Mouse (Mus musculus) kidney, postnatal 14 days (tissue): Measurements from ENCODE around the gene 1700023F06Rik.

Source experiments
- DNase-seq: peaks from one replicate; pipeline ENCODE4 v3.0.0; 2022; ENCODE audit warnings: mixed read lengths

Gene 1700023F06Rik

DNA sequence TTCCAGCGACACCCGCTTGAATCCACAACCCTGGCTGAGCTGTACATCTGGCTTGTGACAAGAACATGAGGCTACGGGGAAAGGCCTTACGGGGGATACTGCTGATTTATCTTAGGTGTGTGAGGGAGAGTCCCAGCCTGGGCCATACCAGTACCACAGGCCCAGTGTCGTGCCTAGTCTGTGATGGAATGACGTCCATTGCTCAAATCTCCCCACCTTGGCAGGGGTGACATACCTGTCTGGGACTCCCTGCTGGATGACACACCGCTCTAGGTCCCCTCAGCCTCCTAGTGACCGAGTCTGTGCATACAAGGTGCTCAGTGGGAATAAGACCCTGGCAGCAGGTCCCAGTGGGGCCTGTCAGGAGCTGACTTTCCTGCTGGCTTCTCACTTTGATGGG is 29.6 kb downstream of the 1700023F06Rik start:
- no peak for DNase-seq

- DNase-seq, result no peak
These were observed 30.4 kb downstream of the 1700023F06Rik start for GRCm38 (mm10) chr11:103177815-103178485.

- no peak for DNase-seq
These were observed 31.1 kb downstream of the 1700023F06Rik start for GRCm38 (mm10) chr11:103177216-103177615.

DNA sequence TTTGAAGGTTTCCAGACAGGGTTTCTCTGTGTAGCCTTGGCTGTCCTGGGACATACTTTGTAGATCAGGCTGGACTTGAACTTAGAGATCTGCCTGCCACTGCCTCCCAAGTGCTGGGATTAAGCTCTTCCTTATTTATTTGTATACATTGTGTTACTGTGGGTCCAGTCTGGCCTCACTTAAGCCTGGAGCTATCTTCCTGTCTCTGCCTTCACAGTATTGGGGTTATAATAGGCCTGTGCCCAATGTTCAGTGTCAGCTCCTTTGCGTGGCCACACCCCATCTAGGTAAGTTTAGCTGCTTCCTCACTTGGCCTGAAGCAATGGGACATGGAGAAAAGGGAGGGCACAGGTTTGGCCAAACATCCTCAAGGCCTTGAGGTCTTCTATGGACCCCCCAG is 31.8 kb downstream of the 1700023F06Rik start:
- no peak for DNase-seq

GRCm38 (mm10) chr11:103175688-103176442 is 32.5 kb downstream of the 1700023F06Rik start:
- no peak for DNase-seq

DNA sequence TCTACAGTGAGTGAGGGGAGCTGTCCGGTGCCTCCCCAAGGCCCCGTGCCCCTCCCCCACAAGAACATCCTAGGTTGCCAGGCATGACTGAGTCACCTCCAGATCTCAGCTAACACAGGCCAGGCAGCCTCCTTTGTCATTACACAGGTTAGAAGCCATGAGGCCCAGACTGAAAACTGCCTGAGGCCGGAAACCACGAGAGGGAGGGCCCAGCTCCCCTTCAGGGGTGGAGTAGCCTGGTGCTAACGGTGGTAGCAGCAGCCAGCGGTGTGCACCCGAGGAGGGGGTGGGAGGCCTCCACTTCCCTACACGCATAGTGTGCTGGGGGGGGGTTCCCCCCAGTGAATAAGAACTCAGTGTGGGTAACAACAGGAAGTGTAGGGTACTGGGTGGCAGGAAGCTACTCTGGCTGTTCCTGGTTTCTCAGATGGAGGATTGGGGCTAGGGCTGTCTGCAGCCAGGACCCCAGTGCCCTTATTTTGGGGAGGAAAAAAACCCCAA is 33.4 kb downstream of the 1700023F06Rik start:
- DNase-seq, result no peak

DNA sequence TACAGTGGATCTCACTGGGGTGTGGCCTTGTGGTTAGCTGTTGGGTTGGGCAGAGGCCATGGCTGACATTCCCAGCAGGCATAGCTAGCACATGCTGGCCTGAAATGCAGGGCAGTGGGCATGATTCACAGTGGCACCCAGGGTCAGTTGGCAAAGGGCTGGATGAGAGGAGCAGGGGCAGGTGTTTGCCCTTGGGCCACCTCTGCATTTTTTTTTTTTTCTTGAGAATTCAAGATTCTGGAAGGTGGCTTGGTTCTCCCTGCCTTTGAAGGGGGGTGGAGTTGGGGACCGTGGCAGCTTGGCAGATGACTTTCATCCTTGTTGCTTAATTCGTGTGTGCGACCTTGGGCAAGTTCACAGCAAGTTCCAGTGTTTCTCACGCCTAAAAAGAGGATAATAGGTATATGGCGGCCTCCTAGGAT is 33.9 kb downstream of the 1700023F06Rik start:
- DNase-seq, result no peak

DNA sequence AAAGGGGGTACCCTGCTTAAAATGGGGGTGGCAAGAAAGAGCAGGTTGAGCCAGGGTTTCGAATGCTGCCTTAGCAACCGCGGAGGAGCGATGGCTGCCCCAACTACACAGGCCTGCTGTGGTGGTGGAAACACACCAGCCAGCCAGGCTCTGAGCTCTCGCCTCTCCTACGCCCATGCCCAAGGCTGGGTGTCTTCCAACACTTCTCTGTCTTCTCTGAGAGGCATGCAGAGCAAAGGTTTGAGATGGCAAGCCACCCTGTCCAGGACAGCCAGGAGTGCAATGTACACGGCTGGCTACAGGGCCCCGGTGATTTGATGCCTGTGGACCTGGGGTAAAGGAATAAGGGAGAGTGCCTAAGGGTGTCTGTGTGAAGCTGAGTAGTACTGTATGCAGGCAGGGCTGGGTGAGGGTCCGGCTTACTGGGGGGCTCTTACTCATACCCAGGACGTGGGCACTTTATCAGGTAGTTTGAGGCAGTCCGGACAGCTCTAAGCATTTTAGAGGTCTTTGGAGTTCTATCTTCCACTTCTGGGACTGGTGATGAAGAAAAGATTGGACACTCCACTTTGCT is 34.5 kb downstream of the 1700023F06Rik start:
- no peak for DNase-seq

DNA sequence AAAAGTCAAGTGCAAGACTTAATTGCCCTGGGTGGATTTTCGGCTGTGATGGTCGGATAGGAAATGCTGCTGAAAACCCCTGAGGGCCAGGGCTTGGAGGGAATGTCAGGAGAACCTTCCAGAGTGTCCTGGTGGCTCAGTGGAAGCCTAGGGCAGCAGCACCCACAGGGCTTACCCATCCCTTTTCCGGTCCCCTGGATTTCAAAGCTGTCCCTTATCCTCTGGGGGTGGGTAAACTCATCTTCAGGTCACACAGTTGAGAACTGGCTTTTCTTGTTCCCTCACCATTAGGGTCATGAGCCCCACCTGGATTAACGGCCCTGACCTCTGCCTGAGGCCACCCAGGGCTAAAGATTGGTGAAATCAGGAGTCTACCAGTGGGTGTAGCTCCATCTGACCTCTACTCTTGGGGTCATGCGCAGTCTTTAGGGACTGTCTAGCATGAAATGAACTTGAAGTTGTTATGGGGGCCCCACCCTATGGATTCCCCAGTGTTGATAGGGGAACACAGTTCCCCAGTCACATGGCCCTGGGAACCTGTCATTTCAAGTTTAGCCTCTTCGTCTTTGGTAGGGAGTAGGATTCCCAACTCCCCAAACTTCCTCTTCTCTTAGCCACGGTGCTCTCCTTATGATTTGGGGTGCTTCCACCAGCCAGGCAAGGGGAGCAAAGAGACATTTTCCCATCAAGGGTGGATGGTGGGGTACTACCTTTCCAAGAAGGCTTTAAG is 35.2 kb downstream of the 1700023F06Rik start:
- DNase-seq, result no peak

DNA sequence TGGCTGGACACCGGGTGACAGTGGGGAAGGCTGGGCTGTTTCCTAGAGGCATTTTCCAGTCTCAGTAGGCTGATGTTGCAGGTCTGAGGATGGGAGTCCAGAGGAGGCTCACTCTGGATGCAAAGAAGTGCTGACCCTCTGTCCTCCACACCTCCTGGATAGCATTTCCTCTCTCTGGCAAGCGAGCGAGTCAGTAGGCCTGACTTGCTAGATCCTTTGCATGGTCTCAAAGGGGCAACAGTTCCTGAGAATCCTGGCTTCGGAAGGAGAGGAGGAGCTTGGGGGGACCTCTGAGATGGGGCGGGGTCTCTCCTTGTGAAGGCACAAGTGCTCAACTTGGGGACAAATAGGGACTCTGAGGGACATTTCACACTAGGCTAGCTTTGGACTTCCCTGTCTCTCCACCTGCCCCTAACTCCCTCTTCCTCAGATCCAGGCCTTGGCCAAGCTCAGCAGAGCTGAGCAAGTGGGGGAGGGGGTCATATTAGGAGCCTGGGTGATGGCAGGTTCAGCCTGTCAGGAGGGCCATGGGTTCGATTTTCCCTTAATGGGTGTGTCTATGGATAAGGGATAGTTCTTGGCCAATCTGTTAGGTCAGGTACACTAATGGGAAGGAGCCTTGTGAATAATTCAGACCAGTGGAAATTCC is 35.8 kb downstream of the 1700023F06Rik start:
- DNase-seq, result no peak

DNA sequence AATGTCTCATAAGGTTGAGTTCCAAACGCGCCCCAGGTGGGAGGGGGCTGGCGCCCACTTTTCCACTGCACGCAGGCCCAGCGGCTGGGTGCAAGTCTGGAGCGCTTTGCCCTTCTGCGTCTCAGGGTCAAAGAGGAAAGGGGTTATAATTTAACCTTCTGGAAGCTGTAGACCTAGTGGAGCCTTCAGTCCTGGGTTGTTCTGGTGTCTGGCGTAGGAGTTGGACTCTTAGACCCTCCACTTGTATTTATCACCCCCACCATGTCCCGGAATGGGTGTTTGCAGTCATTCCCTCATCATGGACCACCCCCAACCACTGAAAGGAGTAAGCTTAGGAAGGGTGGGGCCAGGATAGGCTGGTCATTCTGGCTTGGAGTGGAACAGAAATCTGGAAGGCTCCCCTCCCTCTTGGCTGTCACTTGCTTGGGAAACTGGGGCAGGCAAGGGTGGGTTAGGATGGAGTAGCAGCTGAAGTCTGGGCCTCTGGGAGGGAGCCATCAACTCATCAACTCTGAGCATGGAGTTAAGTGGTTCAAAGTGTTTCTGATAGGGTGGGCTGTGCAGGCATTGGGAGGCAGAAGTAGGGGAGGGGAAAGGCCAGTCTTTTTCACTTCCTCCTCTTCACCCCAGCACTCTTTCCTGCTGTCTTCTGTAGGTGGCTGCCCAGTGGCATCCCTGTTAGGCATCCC is 36.5 kb downstream of the 1700023F06Rik start:
- peak; percentile 74 for DNase-seq

- no peak for DNase-seq
These were observed 37.1 kb downstream of the 1700023F06Rik start for GRCm38 (mm10) chr11:103171286-103171620.

DNA sequence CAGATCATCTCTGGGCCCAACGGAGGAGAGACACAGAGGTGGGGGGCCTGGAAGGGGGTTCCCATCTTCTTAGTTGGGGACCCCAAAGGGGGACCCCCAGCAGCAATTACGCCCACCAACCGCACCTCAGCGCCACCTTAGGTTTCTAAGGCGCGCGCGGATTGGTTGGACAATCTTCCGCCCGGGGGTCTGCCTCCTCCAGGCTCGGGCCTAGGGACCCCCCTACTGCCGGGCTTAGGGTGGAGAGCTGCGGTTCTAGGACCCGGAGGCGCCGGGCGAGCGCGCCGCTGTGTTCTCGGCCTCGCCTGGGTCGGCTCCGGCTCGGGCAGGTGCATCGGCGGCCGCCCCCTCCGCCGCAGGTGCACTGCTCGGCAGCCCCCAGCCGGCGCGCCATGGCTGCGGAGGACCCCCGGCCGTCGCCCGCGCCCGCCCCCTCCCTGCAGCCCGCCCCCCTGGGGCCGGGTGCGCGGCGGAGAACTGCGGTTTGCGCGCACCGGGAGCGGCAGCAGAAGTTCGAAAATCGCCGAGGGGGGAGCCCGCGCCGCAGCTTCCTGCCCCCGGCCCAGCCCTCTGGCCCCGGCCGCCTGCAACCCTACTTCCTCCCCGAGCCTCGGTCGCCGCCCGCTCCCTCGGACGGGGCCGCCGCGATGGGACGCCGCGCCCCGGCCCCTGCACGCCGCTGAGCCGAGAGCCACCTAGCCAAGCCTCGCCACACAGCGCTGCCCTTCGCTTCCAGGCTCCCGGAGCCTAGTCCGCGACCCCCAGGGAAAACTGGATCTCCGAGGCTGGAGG is 37.7 kb downstream of the 1700023F06Rik start, which contains the start of gene Fmnl1:
Fmnl1 (plus strand) TSS at position 614 of the 792 bp plus-strand sequence.
- DNase-seq, result peak; percentile 64

GRCm38 (mm10) chr11:103170111-103170493 is 38.3 kb downstream of the 1700023F06Rik start:
- no peak for DNase-seq

GRCm38 (mm10) chr11:103169664-103170063 is 38.7 kb downstream of the 1700023F06Rik start:
- DNase-seq, result no peak

GRCm38 (mm10) chr11:103168690-103169390 is 39.5 kb downstream of the 1700023F06Rik start:
- peak; percentile 80 for DNase-seq

- no peak for DNase-seq
These were observed 44.0 kb downstream of the 1700023F06Rik start for GRCm38 (mm10) chr11:103164391-103164790.

DNA sequence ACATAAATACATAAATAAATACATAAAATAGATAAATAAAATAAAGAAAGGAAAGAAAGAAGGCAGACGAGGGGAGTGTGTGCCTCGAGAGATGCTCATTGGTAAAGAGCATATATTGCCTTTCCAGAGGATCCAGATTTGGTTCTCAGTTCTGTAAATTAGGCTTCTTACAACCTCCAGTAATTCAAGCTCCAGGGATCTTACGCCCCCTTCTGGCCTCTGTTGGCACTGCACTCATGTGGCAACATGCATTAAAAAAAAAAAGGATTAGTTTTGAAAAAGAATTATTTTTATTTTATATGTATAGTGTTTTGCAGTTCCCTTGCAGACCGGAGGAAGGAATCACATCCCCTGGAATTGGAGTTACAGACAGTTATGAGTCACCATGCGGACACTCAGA is 46.2 kb downstream of the 1700023F06Rik start:
- DNase-seq, result no peak

DNA sequence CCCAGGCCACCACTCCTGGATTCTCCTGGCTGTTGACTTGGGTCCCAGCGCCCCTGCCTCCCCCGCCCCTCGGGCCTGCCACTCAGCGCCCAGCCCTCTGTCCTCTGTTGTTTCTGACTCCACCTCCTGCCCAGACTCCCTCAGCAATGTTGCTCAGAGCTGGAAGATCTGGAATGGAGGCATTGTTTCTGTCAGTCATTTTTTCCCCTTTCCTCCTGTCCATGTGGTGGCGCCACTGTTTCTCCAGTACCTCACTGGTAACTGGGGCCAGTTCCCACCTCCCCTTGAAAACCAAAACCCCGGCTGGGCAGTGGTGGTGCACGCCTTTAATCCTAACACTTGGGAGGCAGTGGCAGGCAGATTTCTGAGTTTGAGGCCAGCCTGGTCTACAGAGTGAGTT is 46.9 kb downstream of the 1700023F06Rik start:
- DNase-seq, result no peak

DNA sequence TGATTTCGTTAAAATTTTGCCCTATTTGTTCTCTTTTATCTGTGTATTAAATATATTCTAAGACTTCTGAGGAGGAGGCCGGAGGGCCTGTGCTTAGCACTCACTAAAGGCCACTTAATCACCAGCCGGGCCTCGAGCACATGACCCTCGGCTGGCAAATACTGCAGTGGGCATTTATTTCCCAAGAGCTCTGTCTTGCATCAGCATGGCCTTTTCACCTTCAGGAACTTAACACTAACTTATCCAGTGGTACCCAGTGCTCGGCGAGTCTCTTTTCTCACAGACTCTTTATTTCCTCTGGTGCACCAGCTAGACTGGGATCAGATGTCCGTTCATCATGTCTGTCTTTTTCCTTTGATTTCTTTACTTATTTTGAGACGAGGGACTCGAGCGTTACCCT is 47.6 kb downstream of the 1700023F06Rik start:
- DNase-seq, result no peak
